Mouse (Mus musculus): ENCODE results near the gene Abhd15. TPM values are rescaled to one million over a fixed set of nuclear protein-coding genes. Genes with fewer than 3 reads are reported as not detected.
"Not testable (repeated sequence)": the region's sequence is repeated elsewhere in the genome, so short reads cannot be mapped to it uniquely, and the experiment has no call there.

Gene Abhd15
- polyA plus RNA-seq, 1 experiment from 2014 or later, result 1.9 TPM

- no peak within 1 kb of the TSS for H3K27ac ChIP-seq
- H3K4me1 ChIP-seq, result peaks cover 31% of the 10 kb centered on the region
- H3K9me3 ChIP-seq, result no peaks in the 10 kb centered on the region
- DNase-seq (ENCODE audit: low spot score), result no peak
- H3K27me3 ChIP-seq (ENCODE audit: insufficient read depth, poor library complexity, severe bottlenecking), result peaks cover 33% of the 10 kb centered on the region
- WGBS, result 46% methylated on average over 5 of the region's 5 CpGs
- no peaks in the 10 kb centered on the region for H3K36me3 ChIP-seq
- no peak within 1 kb of the TSS for H3K4me3 ChIP-seq
Measured at GRCm38 (mm10) chr11:77519043-77519442, 4.1 kb downstream of the Abhd15 start, which contains the start of gene Gm10392. Gm10392 (minus strand) TSS chr11:77519198.

- Histone ChIP-seq H3K9me3 (no peaks in the 10 kb centered on the region), H3K27me3 (ENCODE audit: insufficient read depth, poor library complexity, severe bottlenecking) (peaks cover 27% of the 10 kb centered on the region), H3K36me3 (no peaks in the 10 kb centered on the region), H3K27ac (no peak overlapping the region), H3K4me3 (no peak overlapping the region), H3K4me1 (peaks cover 13% of the 10 kb centered on the region)
- WGBS, result 53% methylated on average over 5 of the region's 5 CpGs
- DNase-seq (ENCODE audit: low spot score), result no peak
Measured at GRCm38 (mm10) chr11:77520601-77521529, 5.9 kb downstream of the Abhd15 start.

GRCm38 (mm10) chr11:77525804-77526486 is 11.0 kb downstream of the Abhd15 start:
- DNase-seq (ENCODE audit: low spot score), result no peak
- H3K27me3 ChIP-seq (ENCODE audit: insufficient read depth, poor library complexity, severe bottlenecking), result no peaks in the 10 kb centered on the region
- H3K4me3 ChIP-seq, result no peak overlapping the region
- 68% methylated on average over 3 of the region's 3 CpGs for WGBS
- no peak overlapping the region for H3K27ac ChIP-seq
- H3K36me3 ChIP-seq, result peaks cover 6% of the 10 kb centered on the region; the same call in 1 of the 2 replicates
- H3K4me1 ChIP-seq, result no peaks in the 10 kb centered on the region
- no peaks in the 10 kb centered on the region for H3K9me3 ChIP-seq

GRCm38 (mm10) chr11:77528420-77528819 is 13.5 kb downstream of the Abhd15 start:
- H3K27me3 ChIP-seq (ENCODE audit: insufficient read depth, poor library complexity, severe bottlenecking); DNase-seq (ENCODE audit: low spot score); H3K27ac ChIP-seq; H3K4me1 ChIP-seq; H3K9me3 ChIP-seq; H3K4me3 ChIP-seq; H3K36me3 ChIP-seq: not testable (repeated sequence)
- WGBS, result 85% methylated on average over 3 of the region's 3 CpGs

- DNase-seq (ENCODE audit: low spot score), result no peak
- no peaks in the 10 kb centered on the region for H3K27me3 ChIP-seq (ENCODE audit: insufficient read depth, poor library complexity, severe bottlenecking)
- H3K27ac ChIP-seq, result no peak overlapping the region
Measured at GRCm38 (mm10) chr11:77529644-77530043, 14.7 kb downstream of the Abhd15 start.

GRCm38 (mm10) chr11:77530862-77531261 is 15.9 kb downstream of the Abhd15 start:
- DNase-seq (ENCODE audit: low spot score), result no peak
- H3K27ac ChIP-seq, result no peak overlapping the region
- H3K4me3 ChIP-seq, result no peak overlapping the region
- no peaks in the 10 kb centered on the region for H3K27me3 ChIP-seq (ENCODE audit: insufficient read depth, poor library complexity, severe bottlenecking)
- no peaks in the 10 kb centered on the region for H3K4me1 ChIP-seq
- no peaks in the 10 kb centered on the region for H3K9me3 ChIP-seq
- H3K36me3 ChIP-seq, result peaks cover 17% of the 10 kb centered on the region; the same call in 1 of the 2 replicates
- WGBS, result 70% methylated on average over 2 of the region's 2 CpGs

More at GRCm38 (mm10) chr11:77529644-77530043, 14.7 kb downstream of the Abhd15 start:
- H3K9me3 ChIP-seq, result no peaks in the 10 kb centered on the region
- no peaks in the 10 kb centered on the region for H3K4me1 ChIP-seq
- H3K36me3 ChIP-seq, result peaks cover 12% of the 10 kb centered on the region; the same call in 1 of the 2 replicates
- H3K4me3 ChIP-seq, result no peak overlapping the region
- WGBS, result 67% methylated on average over 3 of the region's 3 CpGs

- H3K27ac ChIP-seq, result no peak overlapping the region
- H3K9me3 ChIP-seq, result no peaks in the 10 kb centered on the region
- H3K27me3 ChIP-seq (ENCODE audit: insufficient read depth, poor library complexity, severe bottlenecking), result no peaks in the 10 kb centered on the region
- peaks cover 31% of the 10 kb centered on the region for H3K36me3 ChIP-seq
- H3K4me3 ChIP-seq, result no peak overlapping the region
- H3K4me1 ChIP-seq, result no peaks in the 10 kb centered on the region
- WGBS, result 93% methylated on average over 4 of the region's 4 CpGs
- no peak for DNase-seq (ENCODE audit: low spot score)
Measured at GRCm38 (mm10) chr11:77532202-77532846, 17.4 kb downstream of the Abhd15 start.

- no peak for DNase-seq (ENCODE audit: low spot score)
- WGBS, result 97% methylated on average over 7 of the region's 7 CpGs
- H3K4me3 ChIP-seq, result no peak overlapping the region
- peaks cover 89% of the 10 kb centered on the region for H3K36me3 ChIP-seq
- no peaks in the 10 kb centered on the region for H3K9me3 ChIP-seq
- H3K27me3 ChIP-seq (ENCODE audit: insufficient read depth, poor library complexity, severe bottlenecking), result no peaks in the 10 kb centered on the region
- no peak overlapping the region for H3K27ac ChIP-seq
- H3K4me1 ChIP-seq, result no peaks in the 10 kb centered on the region
Measured at GRCm38 (mm10) chr11:77545261-77545660, 30.3 kb downstream of the Abhd15 start.

GRCm38 (mm10) chr11:77585201-77585600 is 70.3 kb downstream of the Abhd15 start:
- no peak for DNase-seq (ENCODE audit: low spot score)
- Histone ChIP-seq H3K27ac (no peak overlapping the region), H3K4me3 (no peak overlapping the region), H3K4me1 (peaks cover 5% of the 10 kb centered on the region; the same call in 1 of the 2 replicates), H3K27me3 (ENCODE audit: insufficient read depth, poor library complexity, severe bottlenecking) (no peaks in the 10 kb centered on the region), H3K9me3 (no peaks in the 10 kb centered on the region), H3K36me3 (peaks cover 45% of the 10 kb centered on the region)
- WGBS, result 82% methylated on average over 3 of the region's 3 CpGs

Other genes starting within 250 kb of the Abhd15 start
- gene Coro6, start 52.7 kb upstream of the Abhd15 start, polyA plus RNA-seq (2016; fragmentation: Nextera tagmentation; extraction: Ambion mirVana), result 15.9 and 24.4 TPM in 2 replicates
- gene Ankrd13b, start 25.4 kb upstream of the Abhd15 start, polyA plus RNA-seq (2016; fragmentation: Nextera tagmentation; extraction: Ambion mirVana), result 2.5 and 3.5 TPM in 2 replicates
- 9.0 and 11.9 TPM in 2 replicates for gene Git1, start 21.6 kb upstream of the Abhd15 start, polyA plus RNA-seq (2016; fragmentation: Nextera tagmentation; extraction: Ambion mirVana)
- gene Trp53i13, start 859 bp downstream of the Abhd15 start, polyA plus RNA-seq (2016; fragmentation: Nextera tagmentation; extraction: Ambion mirVana), result 25.2 and 30.2 TPM in 2 replicates
- gene Gm10392, start 4.1 kb downstream of the Abhd15 start, polyA plus RNA-seq (2016; fragmentation: Nextera tagmentation; extraction: Ambion mirVana), result 0.11 TPM in 1 of 2 replicates, not detected in the other
- 10.9 and 12.8 TPM in 2 replicates for gene Taok1, start 92.7 kb downstream of the Abhd15 start, polyA plus RNA-seq (2016; fragmentation: Nextera tagmentation; extraction: Ambion mirVana)
- gene Nufip2, start 171.0 kb downstream of the Abhd15 start, polyA plus RNA-seq (2016; fragmentation: Nextera tagmentation; extraction: Ambion mirVana), result 3.9 TPM in 2 replicates
- gene Cryba1, start 210.2 kb downstream of the Abhd15 start, polyA plus RNA-seq (2016; fragmentation: Nextera tagmentation; extraction: Ambion mirVana), result 0.18 TPM in 1 of 2 replicates, not detected in the other
- gene Myo18a, start 248.1 kb downstream of the Abhd15 start, polyA plus RNA-seq (2016; fragmentation: Nextera tagmentation; extraction: Ambion mirVana), result 95.5 and 153 TPM in 2 replicates